Mouse (Mus musculus) embryonic facial prominence, embryonic 15.5 days (tissue): ENCODE measurements around the gene Tgoln1. TPM values are rescaled to one million over a fixed set of nuclear protein-coding genes. Genes with fewer than 3 reads are reported as not detected.

Experiments used
- ATAC-seq: fragments of 200-750 bp; cut with Nextera tagmentation; 2 replicates; pipeline ENCODE4 v1.8.0; 2017; ENCODE audit warnings: low read depth, moderate TSS enrichment; ENCODE audit not compliant: insufficient number of reproducible peaks, low FRiP score, low TSS enrichment
- H3K27ac ChIP-seq: fragments of 300-500 bp; sonication (generic); replicated peaks from 2 replicates; pipeline ENCODE4 v1.5.1; 2015; ENCODE audit warnings: mild to moderate bottlenecking, inconsistent platforms
- H3K27me3 ChIP-seq: fragments of 300-500 bp; sonication (generic); 2 replicates; pipeline ENCODE4 v1.6.1; 2015; ENCODE audit warnings: inconsistent platforms
- H3K36me3 ChIP-seq: fragments of 300-500 bp; sonication (generic); 2 replicates; pipeline ENCODE4 v1.6.1; 2015; ENCODE audit warnings: mild to moderate bottlenecking, inconsistent platforms
- H3K4me1 ChIP-seq: fragments of 300-500 bp; sonication (generic); 2 replicates; pipeline ENCODE4 v1.6.1; 2015; ENCODE audit warnings: inconsistent platforms
- H3K4me2 ChIP-seq: fragments of 300-500 bp; sonication (generic); replicated peaks from 2 replicates; pipeline ENCODE4 v1.6.1; 2015; ENCODE audit warnings: mild to moderate bottlenecking, inconsistent platforms
- H3K4me3 ChIP-seq: fragments of 300-500 bp; sonication (generic); replicated peaks from 2 replicates; pipeline ENCODE4 v1.5.1; 2015; ENCODE audit warnings: mild to moderate bottlenecking, inconsistent platforms
- H3K9ac ChIP-seq: fragments of 300-500 bp; sonication (generic); 2 replicates; pipeline ENCODE4 v1.6.1; 2015; ENCODE audit warnings: inconsistent platforms
- H3K9me3 ChIP-seq: fragments of 300-500 bp; sonication (generic); replicated peaks from 2 replicates; pipeline ENCODE4 v1.6.1; 2016; ENCODE audit warnings: inconsistent platforms
- WGBS: fragments of 180-500 bp; shearing (Covaris S2); methylation state at CpG from one replicate; pipeline ENCODE4 v1.1.7; 2015; 5-methylcytosine and 5-hydroxymethylcytosine counted together
- polyA plus RNA-seq: library from polyadenylated mRNA; unstranded; fragments of >200 nt; fragmentation: Nextera tagmentation; extraction: Ambion mirVana; gene quantifications from 2 replicates; pipeline ENCODE4 v1.2.1, GENCODE M21; 2015

Tgoln1 gene
- polyA plus RNA-seq, 1 experiment from 2014 or later, result 26.9 TPM

DNA sequence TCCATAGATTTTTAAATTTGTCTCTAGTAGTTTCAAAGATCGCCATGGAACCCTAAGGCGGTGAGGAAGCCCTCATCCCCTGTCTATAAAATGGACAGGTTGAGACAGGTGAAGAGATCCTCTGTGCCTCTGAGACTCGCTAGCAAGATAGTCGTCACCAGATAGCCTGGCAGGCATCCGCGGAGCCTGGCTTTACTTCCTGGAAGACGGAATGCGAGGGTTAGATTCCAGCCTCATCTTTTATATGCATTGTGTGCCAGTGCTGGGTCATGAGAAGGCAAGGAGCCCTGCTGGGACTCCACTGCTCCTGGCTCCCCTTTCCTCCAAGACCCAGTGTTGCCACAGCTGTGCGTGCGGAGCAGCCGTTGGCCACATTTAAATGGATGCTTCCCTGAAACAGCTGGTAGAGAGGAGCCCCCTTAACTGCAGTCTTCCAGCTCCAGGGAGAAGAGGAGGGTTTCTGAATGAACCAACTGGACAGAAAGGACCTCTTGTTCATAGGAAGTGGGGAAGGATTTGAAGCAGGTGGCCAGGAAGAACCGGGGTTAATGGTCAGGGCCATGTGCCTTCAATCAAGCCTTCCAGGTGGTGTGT, 31.3 kb upstream of the Tgoln1 start:
- Histone ChIP-seq H3K9me3 (no peaks in the 10 kb centered on the region), H3K4me3 (no peak overlapping the region), H3K4me2 (0 out of 2 replicates have a peak overlapping the region, but pooled peaks have one; percentile 15), H3K4me1 (peaks cover 51% of the 10 kb centered on the region), H3K27ac (peak overlapping the region; percentile 58), H3K27me3 (no peaks in the 10 kb centered on the region), H3K36me3 (peaks cover 6% of the 10 kb centered on the region; the same call in 1 of the 2 replicates), H3K9ac (no peak overlapping the region)
- ATAC-seq, result no peak
- 31% methylated on average over 12 of the region's 12 CpGs for WGBS

DNA sequence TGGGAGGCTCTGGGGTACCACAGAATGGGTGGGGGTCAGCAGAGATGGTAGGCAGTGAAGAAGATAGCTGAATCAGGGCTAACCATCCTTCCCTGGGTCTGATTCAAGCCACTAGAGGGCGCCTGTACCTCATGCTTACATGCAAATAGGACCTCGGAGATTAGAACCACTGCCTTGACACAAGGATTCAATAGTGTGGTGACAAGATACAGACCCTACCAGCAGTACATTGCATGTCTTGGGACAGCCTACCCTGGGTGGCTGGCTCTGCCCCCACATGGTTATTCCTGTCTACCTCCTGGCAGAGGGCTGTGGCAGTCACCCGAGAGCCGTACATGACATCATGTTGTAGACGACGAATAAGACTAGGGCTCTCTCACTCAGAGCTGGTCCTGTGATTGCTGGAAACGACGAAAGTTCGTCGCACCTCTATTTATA, 30.6 kb upstream of the Tgoln1 start:
- 34% methylated on average over 10 of the region's 10 CpGs for WGBS
- H3K4me1 ChIP-seq, result peaks cover 47% of the 10 kb centered on the region
- H3K27ac ChIP-seq, result peak overlapping the region; percentile 58
- H3K27me3 ChIP-seq, result no peaks in the 10 kb centered on the region
- no peaks in the 10 kb centered on the region for H3K9me3 ChIP-seq
- H3K4me2 ChIP-seq, result no peak overlapping the region
- peak; percentile 21; the same call in 1 of the 2 replicates for ATAC-seq
- H3K36me3 ChIP-seq, result peaks cover 6% of the 10 kb centered on the region; the same call in 1 of the 2 replicates
- H3K9ac ChIP-seq, result no peak overlapping the region
- H3K4me3 ChIP-seq, result no peak overlapping the region

DNA sequence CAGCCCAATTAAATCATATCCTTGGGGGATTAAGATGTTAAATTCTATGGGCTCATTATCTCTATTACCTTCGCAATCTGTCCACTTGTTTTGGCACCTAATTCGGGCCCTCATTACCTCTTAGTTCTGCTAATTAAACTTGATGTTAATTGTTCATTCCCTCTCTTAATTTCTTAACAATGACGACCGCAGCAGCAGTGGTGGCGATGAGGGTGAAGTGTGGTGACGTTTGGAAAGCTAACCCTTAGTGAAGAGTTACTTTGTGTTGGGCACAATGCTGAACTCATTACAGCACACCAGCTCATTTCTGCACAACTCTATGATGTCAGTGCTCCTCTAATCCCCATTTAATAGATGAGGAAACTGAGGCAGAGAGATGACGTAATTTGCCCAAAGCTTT, 28.6 kb upstream of the Tgoln1 start:
- H3K9me3 ChIP-seq, result no peaks in the 10 kb centered on the region
- WGBS, result 69% methylated on average over 7 of the region's 7 CpGs
- no peak for ATAC-seq

DNA sequence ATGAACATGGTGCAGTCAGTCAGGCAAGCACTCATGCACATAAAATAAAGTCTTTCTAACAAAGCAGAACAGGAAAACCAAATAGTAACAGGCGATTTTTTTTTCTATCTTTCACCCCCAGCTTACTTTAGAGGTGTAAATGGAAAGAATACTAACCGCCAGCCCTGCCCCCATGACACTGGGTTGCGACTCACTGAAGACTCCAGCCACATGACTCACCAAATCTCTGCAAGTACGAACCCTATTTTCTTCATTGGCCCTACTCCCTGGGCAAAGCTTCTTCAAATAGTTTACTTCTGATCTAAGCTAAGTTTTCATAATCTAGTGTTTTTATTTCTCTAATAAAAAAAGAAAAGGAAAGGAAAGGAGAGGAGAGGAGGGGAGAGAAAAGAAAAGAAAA, 27.8 kb upstream of the Tgoln1 start:
- Histone ChIP-seq H3K9me3 (no peaks in the 10 kb centered on the region), H3K4me1 (peaks cover 24% of the 10 kb centered on the region), H3K27me3 (no peaks in the 10 kb centered on the region), H3K4me2 (no peak overlapping the region), H3K9ac (no peak overlapping the region), H3K27ac (no peak overlapping the region), H3K4me3 (no peak overlapping the region), H3K36me3 (peaks cover 8% of the 10 kb centered on the region; the same call in 1 of the 2 replicates)
- ATAC-seq, result no peak
- WGBS, result 73% methylated on average over 4 of the region's 4 CpGs

More for the DNA sequence above, 28.6 kb upstream of the Tgoln1 start:
- Histone ChIP-seq H3K27ac (no peak overlapping the region), H3K4me3 (no peak overlapping the region), H3K27me3 (no peaks in the 10 kb centered on the region), H3K4me1 (peaks cover 29% of the 10 kb centered on the region), H3K9ac (no peak overlapping the region), H3K4me2 (no peak overlapping the region), H3K36me3 (peaks cover 8% of the 10 kb centered on the region; the same call in 1 of the 2 replicates)

DNA sequence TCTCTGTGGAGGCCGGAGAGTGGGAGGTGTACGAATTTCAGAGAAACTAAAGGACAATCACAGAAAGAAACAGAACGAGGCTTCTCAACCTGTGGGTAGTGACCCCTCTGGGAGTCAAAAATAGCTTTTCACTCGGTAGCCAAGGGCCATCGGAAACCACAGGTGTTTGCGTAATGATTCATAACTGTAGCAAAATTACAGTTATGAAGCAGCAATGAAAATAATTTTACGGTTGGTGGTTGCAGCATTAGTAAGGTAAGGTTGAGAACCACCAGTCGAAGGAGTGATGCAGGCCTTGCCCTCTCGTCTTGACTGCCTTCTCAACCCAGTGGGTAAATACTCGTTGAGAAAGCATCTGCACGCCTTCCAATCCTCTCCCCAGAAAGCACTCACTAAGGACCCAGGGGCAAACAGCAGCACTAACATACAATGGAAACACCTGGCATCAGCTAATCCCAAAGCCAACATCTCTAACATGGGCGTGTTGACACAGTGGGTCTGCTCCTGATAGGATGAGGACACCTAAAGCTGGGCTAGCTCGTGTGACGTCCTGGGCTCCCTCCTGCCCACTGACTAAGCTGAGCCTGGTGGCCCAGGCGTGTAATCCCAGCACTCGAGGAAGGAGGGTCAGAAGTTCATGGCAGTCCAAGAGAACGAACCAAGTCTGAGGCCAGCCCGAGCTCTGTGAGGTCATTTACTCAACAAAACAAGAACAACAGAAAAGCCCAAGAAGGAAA, 24.6 kb upstream of the Tgoln1 start:
- H3K27ac ChIP-seq, result no peak overlapping the region
- no peak overlapping the region for H3K9ac ChIP-seq
- no peaks in the 10 kb centered on the region for H3K27me3 ChIP-seq
- 77% methylated on average over 18 of the region's 18 CpGs for WGBS
- ATAC-seq, result no peak
- no peak overlapping the region for H3K4me2 ChIP-seq
- peaks cover 4% of the 10 kb centered on the region; the same call in 1 of the 2 replicates for H3K4me1 ChIP-seq
- H3K36me3 ChIP-seq, result 0 out of 2 replicates have a peak, but pooled peaks cover 2% of the 10 kb centered on the region
- no peak overlapping the region for H3K4me3 ChIP-seq
- no peaks in the 10 kb centered on the region for H3K9me3 ChIP-seq

DNA sequence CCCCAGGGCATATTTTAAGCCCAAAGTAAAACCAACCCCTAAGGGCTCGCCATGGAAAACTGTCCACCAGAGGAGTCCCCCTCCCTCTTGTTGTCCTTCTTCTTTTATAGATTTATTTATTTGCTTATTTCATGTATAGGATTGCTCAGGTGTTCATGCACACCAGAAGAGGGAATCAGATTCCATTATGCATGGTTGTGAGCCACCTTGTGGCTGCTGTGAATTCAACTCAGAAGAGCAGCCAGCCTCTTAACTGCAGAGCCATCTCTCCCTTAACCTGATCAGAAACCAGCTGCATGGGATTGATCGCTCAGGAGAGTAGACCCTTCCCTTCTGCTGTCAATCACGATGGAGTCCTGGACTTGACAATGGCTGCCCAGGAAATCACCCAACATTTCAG, 20.1 kb upstream of the Tgoln1 start:
- Histone ChIP-seq H3K27me3 (no peaks in the 10 kb centered on the region), H3K27ac (no peak overlapping the region), H3K9me3 (no peaks in the 10 kb centered on the region), H3K4me3 (no peak overlapping the region), H3K9ac (no peak overlapping the region), H3K36me3 (peaks cover 25% of the 10 kb centered on the region), H3K4me1 (peaks cover 10% of the 10 kb centered on the region; the same call in 1 of the 2 replicates), H3K4me2 (no peak overlapping the region)
- 73% methylated on average over 3 of the region's 3 CpGs for WGBS
- ATAC-seq, result no peak

DNA sequence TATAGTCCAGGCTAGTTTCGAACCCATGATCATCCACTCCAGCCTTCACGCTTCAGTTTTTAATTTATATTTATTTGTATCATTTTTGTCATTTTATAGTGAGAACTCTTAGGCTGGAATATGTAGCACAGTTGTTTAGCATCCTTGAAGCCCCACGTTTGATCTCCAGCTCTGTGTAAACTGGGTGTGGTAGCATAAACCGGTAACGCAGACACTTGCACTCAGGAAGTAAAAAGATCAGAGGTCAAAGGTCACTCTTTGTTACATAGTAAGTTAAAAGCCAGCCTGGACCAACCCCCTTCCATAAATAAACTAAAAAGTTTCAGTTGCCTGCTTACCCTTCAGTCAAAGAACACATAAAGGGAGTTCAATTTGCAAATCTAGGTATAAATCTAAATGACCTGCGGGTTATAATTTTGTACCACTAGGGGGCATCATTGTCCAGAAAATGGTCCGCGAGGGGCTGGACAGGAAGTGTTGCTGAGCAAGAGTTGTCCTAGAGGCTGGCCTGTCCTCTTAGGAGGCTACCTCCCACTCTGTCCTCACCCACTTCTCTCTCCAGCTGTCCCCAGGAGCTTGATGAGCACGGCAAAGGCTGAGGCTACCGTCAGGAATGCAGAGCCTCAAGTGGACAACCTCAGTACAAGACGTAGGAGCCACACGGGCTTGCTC, 19.1 kb upstream of the Tgoln1 start:
- whole genome bisulfite sequencing, result 41% methylated on average over 12 of the region's 12 CpGs
- Histone ChIP-seq H3K27ac (no peak overlapping the region), H3K27me3 (no peaks in the 10 kb centered on the region), H3K4me3 (no peak overlapping the region), H3K9ac (no peak overlapping the region), H3K36me3 (peaks cover 33% of the 10 kb centered on the region), H3K4me1 (peaks cover 10% of the 10 kb centered on the region; the same call in 1 of the 2 replicates), H3K9me3 (no peaks in the 10 kb centered on the region), H3K4me2 (no peak overlapping the region)
- ATAC-seq, result no peak

DNA sequence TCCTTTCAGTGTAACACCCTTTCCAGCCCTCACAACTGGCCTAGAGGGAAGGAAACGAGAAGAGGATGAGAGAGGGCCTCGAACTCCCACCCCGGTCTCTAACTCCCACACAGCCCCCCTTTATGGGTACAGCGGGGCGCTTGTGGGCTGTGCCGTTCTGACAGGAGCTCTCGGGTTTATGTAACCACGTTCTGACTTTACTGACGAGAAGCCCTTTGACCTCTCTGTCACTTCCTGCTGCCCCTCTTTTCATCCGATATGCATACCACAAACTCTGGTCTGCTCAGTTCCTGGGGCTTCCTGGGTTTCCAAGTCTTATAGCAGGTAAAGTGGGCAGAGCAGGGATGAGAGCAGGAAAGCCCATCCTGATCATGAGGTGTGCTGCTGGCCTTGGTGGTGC, 17.5 kb upstream of the Tgoln1 start:
- Histone ChIP-seq H3K27me3 (no peaks in the 10 kb centered on the region), H3K4me2 (no peak overlapping the region), H3K36me3 (peaks cover 49% of the 10 kb centered on the region)

DNA sequence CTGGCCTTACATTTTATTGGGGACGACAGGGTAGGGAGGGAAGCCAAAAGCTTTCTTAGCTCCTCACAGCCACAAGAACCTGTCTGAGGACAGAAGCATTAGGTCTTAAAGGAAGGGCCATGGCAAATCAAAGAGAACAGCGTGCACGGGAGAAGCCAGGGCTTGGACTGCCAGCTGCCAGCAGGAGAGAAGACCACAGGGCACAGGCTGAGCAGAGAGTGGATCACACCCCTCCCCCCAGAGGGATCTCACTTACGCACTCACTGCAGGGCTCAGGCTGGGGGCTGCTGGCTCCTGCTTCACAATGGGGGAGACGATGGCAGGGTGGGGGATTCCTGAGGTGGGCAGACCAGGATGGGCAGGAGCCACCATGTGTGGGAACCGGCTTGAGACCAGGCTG, 14.9 kb upstream of the Tgoln1 start:
- Histone ChIP-seq H3K27me3 (no peaks in the 10 kb centered on the region), H3K27ac (no peak overlapping the region), H3K9ac (no peak overlapping the region), H3K4me2 (no peak overlapping the region), H3K4me1 (peaks cover 9% of the 10 kb centered on the region; the same call in 1 of the 2 replicates), H3K36me3 (peaks cover 73% of the 10 kb centered on the region), H3K9me3 (no peaks in the 10 kb centered on the region), H3K4me3 (no peak overlapping the region)
- WGBS, result 76% methylated on average over 6 of the region's 6 CpGs
- 0 out of 2 replicates have a peak, but pooled peaks have one; percentile 25 for ATAC-seq

More for the DNA sequence above, 17.5 kb upstream of the Tgoln1 start:
- ATAC-seq, result no peak
- Histone ChIP-seq H3K27ac (no peak overlapping the region), H3K9ac (no peak overlapping the region), H3K4me1 (peaks cover 10% of the 10 kb centered on the region; the same call in 1 of the 2 replicates), H3K9me3 (no peaks in the 10 kb centered on the region), H3K4me3 (no peak overlapping the region)
- 68% methylated on average over 10 of the region's 10 CpGs for WGBS

DNA sequence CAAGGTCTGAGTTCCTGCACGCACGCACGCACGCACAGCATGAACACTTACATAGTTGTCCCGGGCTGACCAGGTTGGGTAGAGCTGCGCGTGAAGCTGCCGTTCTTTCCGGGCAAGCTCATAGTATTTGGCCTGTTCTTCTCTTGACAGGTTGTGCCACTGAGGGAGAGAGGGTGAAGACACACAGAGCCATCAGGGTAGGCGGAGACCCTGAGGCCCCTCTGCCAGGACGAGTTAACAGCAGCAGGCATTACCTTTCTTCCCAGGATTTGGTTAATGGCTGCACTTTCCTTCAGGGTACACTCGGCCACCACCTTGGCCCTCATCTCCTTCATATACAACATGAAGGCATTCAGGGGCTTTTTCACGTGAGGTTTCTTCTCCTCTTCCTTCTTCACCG, 14.2 kb upstream of the Tgoln1 start:
- peaks cover 80% of the 10 kb centered on the region for H3K36me3 ChIP-seq

DNA sequence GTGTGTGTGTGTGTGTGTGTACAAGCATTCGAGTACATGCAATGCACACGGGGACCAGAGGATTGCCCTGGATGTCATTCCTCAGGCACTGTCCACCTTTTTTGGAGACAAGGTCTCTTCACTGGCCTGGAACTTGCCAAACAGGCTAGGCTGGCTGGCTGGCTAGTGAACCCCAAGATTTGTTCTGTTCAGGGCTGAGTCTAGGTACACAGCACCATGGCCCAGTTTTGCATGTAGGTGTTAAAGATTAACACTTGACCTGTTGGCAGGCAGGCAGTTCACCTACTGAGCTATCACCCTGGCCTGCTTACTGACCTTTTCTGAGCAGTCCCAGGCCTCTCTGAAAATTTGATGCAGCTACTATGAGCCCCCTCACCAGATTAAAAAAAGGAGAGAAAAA, 13.6 kb upstream of the Tgoln1 start:
- Histone ChIP-seq H3K36me3 (peaks cover 82% of the 10 kb centered on the region), H3K27ac (no peak overlapping the region), H3K9me3 (no peaks in the 10 kb centered on the region), H3K27me3 (no peaks in the 10 kb centered on the region), H3K4me3 (no peak overlapping the region), H3K9ac (no peak overlapping the region), H3K4me2 (no peak overlapping the region), H3K4me1 (no peaks in the 10 kb centered on the region)
- ATAC-seq, result no peak
- 97% methylated on average over 2 of the region's 2 CpGs for WGBS

More for the DNA sequence above, 14.2 kb upstream of the Tgoln1 start:
- H3K27me3 ChIP-seq, result no peaks in the 10 kb centered on the region
- WGBS, result 92% methylated on average over 14 of the region's 14 CpGs
- H3K27ac ChIP-seq, result no peak overlapping the region
- H3K9ac ChIP-seq, result no peak overlapping the region
- H3K4me2 ChIP-seq, result no peak overlapping the region
- H3K4me3 ChIP-seq, result no peak overlapping the region
- H3K9me3 ChIP-seq, result no peaks in the 10 kb centered on the region
- 0 out of 2 replicates have a peak, but pooled peaks cover 2% of the 10 kb centered on the region for H3K4me1 ChIP-seq
- no peak for ATAC-seq
